ENCODE assay signal across 21 mouse cellular contexts in the genomic region with DNA sequence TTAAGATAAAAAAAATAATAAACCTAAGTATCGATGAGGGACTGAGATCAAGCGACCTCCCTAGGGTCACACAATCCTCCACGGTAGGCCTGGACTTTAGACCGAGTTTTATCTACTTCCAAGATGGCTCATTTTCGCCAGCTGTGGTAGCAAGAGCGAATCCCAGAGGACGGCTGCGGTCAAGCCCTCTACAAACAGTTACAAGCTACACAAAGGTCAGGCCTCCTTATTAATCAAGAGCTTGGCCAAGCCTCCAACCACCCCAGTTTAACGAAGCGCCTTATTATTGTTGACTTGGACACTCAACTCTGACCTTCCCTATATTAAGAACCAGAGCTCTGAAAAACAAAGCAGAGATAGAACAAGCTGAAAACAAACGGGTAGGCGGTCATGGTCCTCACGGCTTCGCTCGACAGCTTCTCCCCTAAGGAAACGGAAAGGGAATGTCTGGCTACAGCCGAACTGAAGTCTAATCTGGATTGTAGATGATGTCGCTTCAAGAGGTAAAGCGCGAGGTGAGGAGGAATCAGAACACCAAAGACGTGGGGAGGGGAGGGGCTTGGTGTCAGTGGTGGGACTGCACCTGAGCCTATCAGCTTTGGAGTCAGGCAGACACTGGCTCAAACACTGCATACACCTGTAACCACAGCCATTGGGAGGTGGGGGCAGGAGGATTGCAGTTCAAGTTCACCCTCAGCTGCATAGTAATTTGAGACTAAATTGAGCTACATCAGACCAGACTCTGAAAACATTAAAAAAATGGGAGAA. TPM values are rescaled to one million over a fixed set of nuclear protein-coding genes. Genes with fewer than 3 reads are reported as not detected.
DNase-seq lines count a peak whose midpoint lies in the region; ATAC-seq lines count a peak whose summit lies in the region.
"Had no signal": no experiment of that assay in that cellular context is flagged by ENCODE, and none has a peak within 500 bp of the region (broad histone marks: within the 10 kb centered on the region; RNA-seq: fewer than 3 reads in every experiment).

No protein-coding gene starts in this region.

- no peak overlapping the region for H3K4me3 ChIP-seq in kidney, embryonic 14.5 days (ENCODE audit: low read length)
- H3K4me3 ChIP-seq in hindbrain, embryonic 11.5 days (ENCODE audit: low read depth, low read length), result no peak overlapping the region
- H3K4me3 ChIP-seq: heart, adult 2 months; limb, embryonic 15.5 days; neural tube, embryonic 12.5 days; stomach, embryonic 15.5 days had no signal

- peaks cover 9% of the 10 kb centered on the region; the same call in 1 of the 2 replicates for H3K36me3 ChIP-seq in kidney, embryonic 14.5 days (ENCODE audit: control insufficient read depth, insufficient read depth, low read length)
- H3K36me3 ChIP-seq in hindbrain, embryonic 11.5 days (ENCODE audit: control insufficient read depth, insufficient read depth, low read length), result 0 out of 2 replicates have a peak, but pooled peaks cover 1% of the 10 kb centered on the region

- H3K27ac ChIP-seq in kidney, embryonic 14.5 days (ENCODE audit: low read depth, low read length), result no peak overlapping the region
- no peak overlapping the region for H3K27ac ChIP-seq in hindbrain, embryonic 11.5 days (ENCODE audit: low read depth, low read length)
- H3K27ac ChIP-seq: heart, adult 2 months; limb, embryonic 15.5 days; neural tube, embryonic 12.5 days; stomach, embryonic 15.5 days had no signal

- H3K9me3 ChIP-seq in kidney, embryonic 14.5 days (ENCODE audit: control insufficient read depth, low read length), result no peaks in the 10 kb centered on the region
- no peaks in the 10 kb centered on the region for H3K9me3 ChIP-seq in hindbrain, embryonic 11.5 days (ENCODE audit: control insufficient read depth, low read length)
- H3K9me3 ChIP-seq: limb, embryonic 15.5 days; neural tube, embryonic 12.5 days; stomach, embryonic 15.5 days had no signal

- no peak for ATAC-seq in kidney, embryonic 14.5 days (ENCODE audit: low FRiP score, low TSS enrichment)
- no peak for ATAC-seq in hindbrain, embryonic 11.5 days (ENCODE audit: low FRiP score)
- ATAC-seq: forebrain, postnatal 0 days; hindbrain, embryonic 16.5 days; intestine, postnatal 0 days had no signal

- H3K27me3 ChIP-seq in kidney, embryonic 14.5 days (ENCODE audit: control insufficient read depth, insufficient read depth, low read length), result no peaks in the 10 kb centered on the region
- no peaks in the 10 kb centered on the region for H3K27me3 ChIP-seq in hindbrain, embryonic 11.5 days (ENCODE audit: control insufficient read depth, insufficient read depth, low read length)
- H3K27me3 ChIP-seq: limb, embryonic 15.5 days; neural tube, embryonic 12.5 days; stomach, embryonic 15.5 days had no signal

- no peak overlapping the region for H3K4me2 ChIP-seq in kidney, embryonic 14.5 days (replicated peaks; ENCODE audit: low read depth, low read length)
- no peak overlapping the region for H3K4me2 ChIP-seq in hindbrain, embryonic 11.5 days (replicated peaks; ENCODE audit: low read depth, low read length)
- H3K4me2 ChIP-seq: limb, embryonic 15.5 days; neural tube, embryonic 12.5 days; stomach, embryonic 15.5 days had no signal

- H3K9ac ChIP-seq in kidney, embryonic 14.5 days (ENCODE audit: low read depth, low read length), result no peak overlapping the region
- no peak overlapping the region for H3K9ac ChIP-seq in hindbrain, embryonic 11.5 days (ENCODE audit: low read depth, low read length)
- H3K9ac ChIP-seq: forebrain, postnatal 0 days; limb, embryonic 15.5 days; neural tube, embryonic 12.5 days; stomach, embryonic 15.5 days had no signal

- DNase-seq in kidney, adult 11 months, result peak; percentile 48
- peak; percentile 61 for DNase-seq in R1 (ENCODE audit: low read depth, low spot score)
- peak; percentile 54 for DNase-seq in kidney, adult 9 months
- peak; percentile 47 to 63 for DNase-seq in kidney, postnatal 4 days
- DNase-seq in hindbrain, embryonic 11.5 days (ENCODE audit: low spot score), result no peak
- no peak for DNase-seq in cerebellum, adult 8-10 months
- no peak for DNase-seq in natural killer cell, adult 2 months (ENCODE audit: low spot score in 2 of 2)
- DNase-seq: cerebellum, adult 11 months; cerebellum, postnatal 25 days; forebrain, postnatal 0 days; heart, adult 2 months; lung, adult 18-20 months; lung, postnatal 36 days; right cerebral cortex, postnatal 14 days; thymus, postnatal 25 days had no signal

- 46% methylated on average over 21 of the region's 21 CpGs for WGBS in kidney, embryonic 14.5 days
- WGBS in hindbrain, embryonic 11.5 days, result 62% methylated on average over 21 of the region's 21 CpGs

- H3K4me1 ChIP-seq in kidney, embryonic 14.5 days (ENCODE audit: control insufficient read depth, insufficient read depth, low read length), result peaks cover 5% of the 10 kb centered on the region
- no peaks in the 10 kb centered on the region for H3K4me1 ChIP-seq in hindbrain, embryonic 11.5 days (replicated peaks; ENCODE audit: control insufficient read depth, insufficient read depth, low read length)
- H3K4me1 ChIP-seq: stomach, embryonic 15.5 days had no signal

RNA-seq across cellular contexts. Expression of a gene that starts 13.5 kb away (rescaled TPM):
- polyA plus RNA-seq in kidney, embryonic 14.5 days (2014; fragmentation: Nextera tagmentation; extraction: Ambion mirVana), result 512 and 656 TPM in 2 replicates
- polyA plus RNA-seq in hindbrain, embryonic 11.5 days (2014; fragmentation: Nextera tagmentation; extraction: Ambion mirVana), result 531 and 563 TPM in 2 replicates

Comparison
In these comparisons a context has a peak if more than half of its experiments do, and no peak if none do; other contexts are left out.
1. DNase-seq: peak in kidney, adult 11 months (single experiment), R1 (single experiment), kidney, adult 9 months (single experiment) and kidney, postnatal 4 days (2 of 2); none in hindbrain, embryonic 11.5 days (single experiment), cerebellum, adult 8-10 months (single experiment) and natural killer cell, adult 2 months (0 of 2).